Mouse (Mus musculus): ENCODE measurements at regions not wholly inside any gene's neighbourhood (a gene's known extent, or its start where the extent isn't known, plus 50 kb on each side); places are given as distances from the start of the nearest gene placed in this dataset.

- no peak for DNase-seq (ENCODE audit: low read depth)
These were observed 50.0 kb upstream of the Tmem132d start for GRCm38 (mm10) chr5:128482617-128483440.

Measured in NIH3T3 (cell line).